Mouse (Mus musculus): ENCODE data around the gene Fahd2a. TPM values are rescaled to one million over a fixed set of nuclear protein-coding genes. Genes with fewer than 3 reads are reported as not detected.

The Fahd2a gene
- polyA plus RNA-seq, 1 experiment = 8.2 TPM

DNA sequence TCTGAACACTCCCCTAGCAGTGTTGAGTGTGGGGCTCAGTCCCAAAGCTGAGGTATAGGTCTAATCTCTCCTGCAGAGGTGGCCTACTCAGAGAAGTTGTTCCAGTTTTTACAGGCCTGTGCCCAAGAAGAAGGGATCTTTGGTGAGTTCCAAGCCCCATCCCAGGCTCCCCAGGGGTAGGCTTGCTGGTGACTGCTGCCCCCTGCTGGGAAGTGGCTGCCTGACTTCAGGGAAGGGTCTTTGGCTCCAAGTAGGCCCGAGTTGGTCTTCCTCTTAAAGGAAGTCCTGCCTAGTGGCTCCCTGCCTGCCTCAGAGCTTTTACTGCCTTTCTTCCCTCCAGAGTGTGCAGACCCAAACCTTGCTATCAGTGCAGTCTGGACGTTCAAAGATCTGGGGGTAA lies 9.2 kb downstream of the Fahd2a start:
- Histone ChIP-seq H3K36me3 (ENCODE audit: control insufficient read depth, insufficient read depth, low read length) (peaks cover 3% of the 10 kb centered on the region; the same call in 1 of the 2 replicates), H3K27me3 (ENCODE audit: control insufficient read depth, insufficient read depth, low read length) (no peaks in the 10 kb centered on the region), H3K27ac (ENCODE audit: insufficient read depth, low read depth, low read length) (no peak overlapping the region), H3K4me3 (ENCODE audit: low read depth, low read length) (no peak overlapping the region), H3K4me1 (ENCODE audit: control insufficient read depth, insufficient read depth, insufficient read length, low read length) (no peaks in the 10 kb centered on the region)
- no peak for TF ChIP-seq POLR2A (IDR thresholded peaks at IDR 0.05; ENCODE audit: low read depth, low read length)
- TF ChIP-seq CTCF (IDR thresholded peaks at IDR 0.05; ENCODE audit: extremely low read depth, insufficient read length, insufficient replicate concordance, low read depth, low read length) = peak; percentile 38; the same call in 1 of the 2 replicates
- WGBS = 35% methylated on average over 2 of the region's 2 CpGs

DNA sequence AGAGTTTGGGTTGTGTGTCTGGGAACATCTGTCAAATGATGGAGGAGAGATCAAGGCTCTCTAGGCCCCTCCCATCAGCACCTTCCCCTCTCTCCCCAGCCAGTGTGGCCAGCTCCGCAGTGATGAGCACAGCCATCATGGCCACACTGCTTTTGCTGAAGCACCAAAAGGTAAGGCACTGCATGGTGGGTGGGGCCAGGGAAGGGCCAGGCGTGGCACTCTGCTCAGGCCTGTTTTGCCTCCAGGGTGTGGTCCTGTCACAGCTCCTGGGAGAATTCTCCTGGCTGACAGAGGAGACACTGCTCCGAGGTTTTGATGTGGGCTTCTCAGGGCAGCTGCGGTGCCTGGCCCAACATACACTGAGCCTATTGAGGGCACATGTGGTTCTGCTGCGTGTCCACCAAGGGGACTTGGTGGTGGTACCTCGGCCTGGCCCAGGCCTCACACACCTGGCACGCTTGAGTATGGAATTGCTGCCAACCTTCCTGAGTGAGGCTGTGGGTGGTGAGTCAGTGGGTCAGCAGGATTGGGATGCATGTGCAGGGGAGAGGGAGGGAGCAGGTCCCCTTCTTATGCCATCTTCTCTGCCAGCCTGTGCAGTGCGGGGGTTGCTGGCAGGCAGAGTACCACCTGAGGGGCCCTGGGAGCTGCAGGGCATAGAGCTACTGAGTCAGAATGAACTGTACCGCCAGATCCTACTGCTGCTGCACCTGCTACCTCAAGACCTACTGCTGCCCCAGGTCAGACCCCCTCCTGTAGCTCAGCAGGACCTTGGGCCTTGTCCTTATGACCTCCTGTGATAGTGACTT lies 10.7 kb downstream of the Fahd2a start:
- no peaks in the 10 kb centered on the region for H3K4me1 ChIP-seq (ENCODE audit: control insufficient read depth, insufficient read depth, insufficient read length, low read length)
- no peak for TF ChIP-seq CTCF (IDR thresholded peaks at IDR 0.05; ENCODE audit: extremely low read depth, insufficient read length, insufficient replicate concordance, low read depth, low read length)
- no peak for TF ChIP-seq POLR2A (IDR thresholded peaks at IDR 0.05; ENCODE audit: low read depth, low read length)
- H3K27ac ChIP-seq (ENCODE audit: insufficient read depth, low read depth, low read length) = no peak overlapping the region
- H3K27me3 ChIP-seq (ENCODE audit: control insufficient read depth, insufficient read depth, low read length) = no peaks in the 10 kb centered on the region
- 75% methylated on average over 9 of the region's 9 CpGs for WGBS
- peaks cover 3% of the 10 kb centered on the region; the same call in 1 of the 2 replicates for H3K36me3 ChIP-seq (ENCODE audit: control insufficient read depth, insufficient read depth, low read length)
- H3K4me3 ChIP-seq (ENCODE audit: low read depth, low read length) = no peak overlapping the region

DNA sequence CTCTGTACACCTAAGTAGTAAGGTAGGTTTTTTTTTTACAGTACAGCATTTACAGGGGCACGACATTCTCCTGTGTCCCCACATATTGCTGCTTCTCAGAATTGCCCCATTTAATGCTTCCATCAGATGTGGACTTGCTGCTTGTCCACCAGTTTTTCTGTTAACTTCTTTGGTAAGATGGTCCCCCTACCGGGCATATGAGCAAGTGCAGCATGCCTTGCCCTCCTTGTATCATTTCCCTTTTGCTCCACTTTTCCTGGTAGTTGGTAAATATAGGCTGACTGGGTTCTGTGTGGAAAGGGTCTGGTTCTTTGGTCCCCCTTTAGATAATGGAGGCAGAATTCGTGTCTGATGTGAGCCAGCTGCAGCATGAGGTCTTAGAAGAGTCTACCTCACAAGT lies 14.1 kb downstream of the Fahd2a start:
- H3K27ac ChIP-seq (ENCODE audit: insufficient read depth, low read depth, low read length) = no peak overlapping the region
- WGBS = 10% methylated on average over 3 of the region's 3 CpGs
- no peaks in the 10 kb centered on the region for H3K36me3 ChIP-seq (ENCODE audit: control insufficient read depth, insufficient read depth, low read length)
- no peaks in the 10 kb centered on the region for H3K4me1 ChIP-seq (ENCODE audit: control insufficient read depth, insufficient read depth, insufficient read length, low read length)
- no peak for TF ChIP-seq CTCF (IDR thresholded peaks at IDR 0.05; ENCODE audit: extremely low read depth, insufficient read length, insufficient replicate concordance, low read depth, low read length)
- TF ChIP-seq POLR2A (IDR thresholded peaks at IDR 0.05; ENCODE audit: low read depth, low read length) = no peak
- H3K4me3 ChIP-seq (ENCODE audit: low read depth, low read length) = no peak overlapping the region
- H3K27me3 ChIP-seq (ENCODE audit: control insufficient read depth, insufficient read depth, low read length) = no peaks in the 10 kb centered on the region

DNA sequence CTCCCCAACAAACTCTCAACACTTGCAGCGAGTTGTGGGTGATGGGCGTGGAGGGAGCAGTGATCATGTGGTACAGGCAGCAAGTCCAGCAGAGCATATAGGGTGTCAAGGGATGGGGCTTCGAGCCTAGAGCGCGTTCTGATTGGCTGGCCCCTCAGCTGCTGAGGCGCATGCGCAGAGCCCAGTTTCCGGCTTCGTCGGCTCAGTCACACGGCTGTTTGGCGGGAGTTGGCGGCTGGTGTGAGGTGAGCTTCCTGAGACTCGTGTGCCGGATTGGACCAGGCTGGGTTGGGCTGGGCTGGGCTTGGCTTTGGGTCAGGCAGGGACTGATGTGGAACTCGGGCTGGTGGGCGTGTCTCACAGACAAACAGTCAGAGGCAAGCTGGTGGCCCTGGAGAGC lies 19.4 kb downstream of the Fahd2a start, which contains the start of gene Gpat2:
Gene Gpat2 (plus strand): TSS at position 223 of the 400 bp plus-strand sequence.
- no peaks in the 10 kb centered on the region for H3K36me3 ChIP-seq (ENCODE audit: control insufficient read depth, insufficient read depth, low read length)
- H3K4me3 ChIP-seq (ENCODE audit: low read depth, low read length) = no peak within 1 kb of the TSS
- TF ChIP-seq POLR2A (IDR thresholded peaks at IDR 0.05; ENCODE audit: low read depth, low read length) = no peak
- TF ChIP-seq CTCF (IDR thresholded peaks at IDR 0.05; ENCODE audit: extremely low read depth, insufficient read length, insufficient replicate concordance, low read depth, low read length) = no peak
- WGBS = 76% methylated on average over 17 of the region's 17 CpGs
- H3K4me1 ChIP-seq (ENCODE audit: control insufficient read depth, insufficient read depth, insufficient read length, low read length) = no peaks in the 10 kb centered on the region
- H3K27me3 ChIP-seq (ENCODE audit: control insufficient read depth, insufficient read depth, low read length) = no peaks in the 10 kb centered on the region
- no peak within 1 kb of the TSS for H3K27ac ChIP-seq (ENCODE audit: insufficient read depth, low read depth, low read length)

DNA sequence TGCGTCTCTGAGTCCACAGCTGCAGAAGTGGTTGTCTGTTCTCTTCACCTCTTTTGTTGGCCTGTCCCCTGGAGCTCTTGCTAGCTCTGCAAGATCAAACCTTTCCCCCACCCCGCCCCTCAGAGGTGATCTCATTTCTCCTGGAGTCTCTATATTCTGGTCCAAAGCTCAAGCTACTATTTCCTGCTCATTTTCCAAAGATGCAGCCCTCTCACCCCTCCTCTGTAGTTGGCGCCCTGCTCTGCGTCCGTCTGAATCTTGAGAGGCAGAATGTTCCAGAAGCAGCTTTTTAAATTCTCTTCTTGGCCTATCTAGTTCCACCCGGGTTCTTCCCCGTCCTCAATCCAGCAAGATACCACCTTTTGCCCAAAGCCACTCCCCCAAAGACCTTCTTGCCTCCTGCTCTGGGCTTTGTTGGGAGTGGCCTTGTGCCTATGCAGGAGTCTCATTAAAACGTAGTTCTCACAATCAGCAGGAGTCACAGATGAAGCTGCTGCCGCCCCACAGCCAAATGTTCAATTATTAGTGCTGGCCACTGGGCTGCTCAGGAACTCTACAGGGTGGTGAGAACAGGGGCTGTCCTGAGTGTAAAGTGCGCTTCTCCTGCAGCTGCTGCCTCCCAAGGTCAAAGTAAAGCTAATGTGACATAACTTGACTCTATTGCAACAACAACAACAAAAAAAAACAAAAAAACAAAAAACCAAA lies 25.9 kb downstream of the Fahd2a start:
- Histone ChIP-seq H3K4me1 (ENCODE audit: control insufficient read depth, insufficient read depth, insufficient read length, low read length) (no peaks in the 10 kb centered on the region), H3K27ac (ENCODE audit: insufficient read depth, low read depth, low read length) (no peak overlapping the region), H3K4me3 (ENCODE audit: low read depth, low read length) (no peak overlapping the region), H3K36me3 (ENCODE audit: control insufficient read depth, insufficient read depth, low read length) (no peaks in the 10 kb centered on the region), H3K27me3 (ENCODE audit: control insufficient read depth, insufficient read depth, low read length) (no peaks in the 10 kb centered on the region)
- TF ChIP-seq POLR2A (IDR thresholded peaks at IDR 0.05; ENCODE audit: low read depth, low read length) = no peak
- TF ChIP-seq CTCF (IDR thresholded peaks at IDR 0.05; ENCODE audit: extremely low read depth, insufficient read length, insufficient replicate concordance, low read depth, low read length) = no peak
- WGBS = 26% methylated on average over 10 of the region's 10 CpGs

DNA sequence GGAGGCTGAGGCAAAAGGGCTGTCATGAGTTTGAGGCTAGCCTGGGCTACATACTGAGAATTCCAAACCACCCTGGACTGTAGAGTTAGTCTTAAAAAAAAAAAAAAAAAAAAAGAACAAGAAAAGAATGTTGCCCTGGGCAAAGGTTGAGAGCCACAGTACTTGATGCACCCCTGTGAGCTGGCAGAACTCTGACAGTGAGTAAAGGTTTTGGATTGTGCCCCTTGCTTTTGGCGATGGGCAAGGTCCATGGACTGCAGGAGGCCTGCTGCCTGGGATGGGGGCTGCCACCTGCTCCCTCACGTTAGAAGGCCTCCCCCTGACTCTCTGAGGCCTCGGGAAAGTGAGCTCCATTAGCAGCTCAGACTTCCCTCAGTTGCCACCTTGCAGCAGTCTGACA lies 27.7 kb downstream of the Fahd2a start:
- Histone ChIP-seq H3K4me1 (ENCODE audit: control insufficient read depth, insufficient read depth, insufficient read length, low read length) (no peaks in the 10 kb centered on the region), H3K36me3 (ENCODE audit: control insufficient read depth, insufficient read depth, low read length) (no peaks in the 10 kb centered on the region), H3K27me3 (ENCODE audit: control insufficient read depth, insufficient read depth, low read length) (no peaks in the 10 kb centered on the region), H3K27ac (ENCODE audit: insufficient read depth, low read depth, low read length) (no peak overlapping the region), H3K4me3 (ENCODE audit: low read depth, low read length) (no peak overlapping the region)
- 48% methylated on average over 3 of the region's 3 CpGs for WGBS
- TF ChIP-seq POLR2A (IDR thresholded peaks at IDR 0.05; ENCODE audit: low read depth, low read length) (no peak), CTCF (IDR thresholded peaks at IDR 0.05; ENCODE audit: extremely low read depth, insufficient read length, insufficient replicate concordance, low read depth, low read length) (no peak)

DNA sequence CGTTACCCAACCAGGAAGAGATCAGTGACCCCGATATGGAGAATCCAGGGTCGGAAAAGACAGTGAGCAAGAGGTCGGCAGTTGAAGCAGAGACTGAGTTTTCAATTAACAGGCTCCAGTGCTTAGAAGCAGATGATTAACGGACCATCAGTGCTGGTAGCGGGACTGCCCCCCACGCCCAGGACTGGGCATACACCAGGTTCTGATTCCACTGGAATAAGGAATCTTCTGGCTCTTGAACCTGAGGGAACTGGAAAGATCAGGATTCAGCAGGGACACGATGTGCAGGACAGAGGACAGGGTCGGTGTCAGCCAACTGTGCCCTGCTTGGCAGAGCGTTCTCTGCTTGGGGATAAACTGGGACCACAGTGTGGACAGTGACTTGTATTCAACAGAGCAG lies 28.6 kb downstream of the Fahd2a start:
- TF ChIP-seq POLR2A (IDR thresholded peaks at IDR 0.05; ENCODE audit: low read depth, low read length) (no peak), CTCF (IDR thresholded peaks at IDR 0.05; ENCODE audit: extremely low read depth, insufficient read length, insufficient replicate concordance, low read depth, low read length) (no peak)
- no peaks in the 10 kb centered on the region for H3K27me3 ChIP-seq (ENCODE audit: control insufficient read depth, insufficient read depth, low read length)
- H3K4me3 ChIP-seq (ENCODE audit: low read depth, low read length) = no peak overlapping the region
- no peak overlapping the region for H3K27ac ChIP-seq (ENCODE audit: insufficient read depth, low read depth, low read length)
- 50% methylated on average over 10 of the region's 10 CpGs for WGBS
- H3K4me1 ChIP-seq (ENCODE audit: control insufficient read depth, insufficient read depth, insufficient read length, low read length) = no peaks in the 10 kb centered on the region
- H3K36me3 ChIP-seq (ENCODE audit: control insufficient read depth, insufficient read depth, low read length) = no peaks in the 10 kb centered on the region
